Mouse (Mus musculus) cerebellum, adult 2 months (tissue): ENCODE measurements at regions not wholly inside any gene's neighbourhood (a gene's known extent, or its start where the extent isn't known, plus 50 kb on each side); places are given as distances from the start of the nearest gene placed in this dataset.

Experiments
- CTCF ChIP-seq: fragments of 200-500 bp; IDR thresholded peaks from 2 replicates; pipeline ENCODE4 v1.5.1; 2011; ENCODE audit warnings: low read depth, mild to moderate bottlenecking, control low read depth, low read length, moderate library complexity, borderline replicate concordance; ENCODE audit not compliant: insufficient read depth
- POLR2A ChIP-seq: fragments of 200-500 bp; IDR thresholded peaks from 2 replicates; pipeline ENCODE4 v1.6.1; 2011; ENCODE audit warnings: low read length, control low read depth, borderline replicate concordance; ENCODE audit not compliant: insufficient read depth

GRCm38 (mm10) chr1:184504663-184505062, 227.8 kb downstream of the Hlx start:
- no peak for TF ChIP-seq POLR2A
- TF ChIP-seq CTCF: no peak
